Mouse (Mus musculus) embryonic facial prominence, embryonic 14.5 days (tissue): ENCODE measurements around the gene Slc25a16. TPM values are rescaled to one million over a fixed set of nuclear protein-coding genes. Genes with fewer than 3 reads are reported as not detected.

ENCODE experiments used
- ATAC-seq: fragments of 200-750 bp; cut with Nextera tagmentation; 2 replicates; pipeline ENCODE4 v1.8.0; 2017; ENCODE audit warnings: low read depth, moderate number of reproducible peaks, moderate TSS enrichment
- DNase-seq: peaks from one replicate; pipeline ENCODE4 v3.0.0-alpha.2; 2015; ENCODE audit warnings: low spot score
- H3K27ac ChIP-seq: fragments of 300-500 bp; sonication (generic); replicated peaks from 2 replicates; pipeline ENCODE4 v1.5.1; 2014; ENCODE audit warnings: low read depth, mild to moderate bottlenecking, low read length, moderate library complexity
- H3K27me3 ChIP-seq: fragments of 300-500 bp; sonication (generic); replicated peaks from 2 replicates; pipeline ENCODE4 v1.6.1; 2014; ENCODE audit warnings: low read length; ENCODE audit not compliant: control insufficient read depth, insufficient read depth
- H3K36me3 ChIP-seq: fragments of 300-500 bp; sonication (generic); 2 replicates; pipeline ENCODE4 v1.6.1; 2014; ENCODE audit warnings: low read length, mixed read lengths; ENCODE audit not compliant: control insufficient read depth, insufficient read depth
- H3K4me1 ChIP-seq: fragments of 300-500 bp; sonication (generic); 2 replicates; pipeline ENCODE4 v1.6.1; 2014; ENCODE audit warnings: antibody characterized with exemption, low read length; ENCODE audit not compliant: control insufficient read depth, insufficient read depth
- H3K4me2 ChIP-seq: fragments of 300-500 bp; sonication (generic); 2 replicates; pipeline ENCODE4 v1.6.1; 2014; ENCODE audit warnings: low read depth, mild to moderate bottlenecking, low read length, moderate library complexity, mixed read lengths
- H3K4me3 ChIP-seq: fragments of 300-500 bp; sonication (generic); 2 replicates; pipeline ENCODE4 v1.5.1; 2014; ENCODE audit warnings: low read depth, mild to moderate bottlenecking, low read length
- H3K9ac ChIP-seq: fragments of 300-500 bp; sonication (generic); 2 replicates; pipeline ENCODE4 v1.6.1; 2014; ENCODE audit warnings: low read depth, mild to moderate bottlenecking, low read length, moderate library complexity, mixed read lengths
- H3K9me3 ChIP-seq: fragments of 300-500 bp; sonication (generic); 2 replicates; pipeline ENCODE4 v1.6.1; 2016; ENCODE audit warnings: low read length; ENCODE audit not compliant: control insufficient read depth
- WGBS: fragments of 180-500 bp; shearing (Covaris S2); extraction: QIAGEN DNeasy Blood & Tissue Kit; methylation state at CpG from one replicate; pipeline ENCODE4 v1.1.7; 2014; 5-methylcytosine and 5-hydroxymethylcytosine counted together
- polyA plus RNA-seq: library from polyadenylated mRNA; unstranded; fragments of >200 nt; fragmentation: Nextera tagmentation; extraction: Ambion mirVana; gene quantifications from 2 replicates; pipeline ENCODE4 v1.2.1, GENCODE M21; 2014

Slc25a16 gene
- polyA plus RNA-seq, 1 experiment from 2014 or later: 13.9 TPM

GRCm38 (mm10) chr10:62965796-62966195, 45.4 kb downstream of the Slc25a16 start:
- H3K9ac ChIP-seq: no peak overlapping the region
- 93% methylated on average over 11 of the region's 11 CpGs for WGBS
- H3K27ac ChIP-seq: no peak overlapping the region

DNA sequence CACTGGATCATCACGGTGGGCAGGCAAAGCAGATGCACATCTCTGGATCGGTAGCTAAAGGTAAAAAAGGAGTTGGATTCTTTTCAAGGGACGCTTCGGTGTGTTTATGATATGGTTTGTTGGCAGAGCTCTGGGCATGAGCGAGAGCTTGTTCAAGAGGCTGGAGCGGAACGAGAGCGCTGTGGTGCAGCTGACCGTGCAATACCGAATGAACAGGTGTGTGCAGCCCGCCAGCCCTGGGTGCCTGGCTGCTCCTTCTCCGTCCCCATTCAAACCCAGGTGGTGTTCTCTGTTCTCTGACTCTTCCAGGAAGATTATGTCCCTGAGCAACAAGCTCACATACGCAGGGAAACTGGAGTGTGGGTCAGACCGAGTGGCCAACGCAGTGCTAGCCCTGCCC, 45.9 kb downstream of the Slc25a16 start:
- Histone ChIP-seq H3K4me1 (no peaks in the 10 kb centered on the region), H3K4me2 (no peak overlapping the region), H3K4me3 (no peak overlapping the region), H3K27me3 (no peaks in the 10 kb centered on the region), H3K27ac (no peak overlapping the region), H3K9me3 (no peaks in the 10 kb centered on the region), H3K9ac (no peak overlapping the region), H3K36me3 (peaks cover 78% of the 10 kb centered on the region)
- WGBS: 93% methylated on average over 15 of the region's 15 CpGs
- no peak for DNase-seq
- ATAC-seq: no peak

More at GRCm38 (mm10) chr10:62965796-62966195, 45.4 kb downstream of the Slc25a16 start:
- Histone ChIP-seq H3K36me3 (peaks cover 81% of the 10 kb centered on the region), H3K4me2 (no peak overlapping the region), H3K4me3 (no peak overlapping the region), H3K9me3 (no peaks in the 10 kb centered on the region), H3K27me3 (no peaks in the 10 kb centered on the region), H3K4me1 (no peaks in the 10 kb centered on the region)
- DNase-seq: no peak
- no peak for ATAC-seq

- Histone ChIP-seq H3K4me1 (no peaks in the 10 kb centered on the region), H3K27me3 (no peaks in the 10 kb centered on the region), H3K9ac (no peak overlapping the region), H3K9me3 (no peaks in the 10 kb centered on the region), H3K4me2 (no peak overlapping the region), H3K27ac (no peak overlapping the region), H3K36me3 (peaks cover 42% of the 10 kb centered on the region), H3K4me3 (no peak overlapping the region)
- ATAC-seq (no peak), DNase-seq (no peak)
- 66% methylated on average over 16 of the region's 16 CpGs for WGBS
Observed at GRCm38 (mm10) chr10:62971821-62972220, 51.4 kb downstream of the Slc25a16 start.

- H3K9me3 ChIP-seq: no peaks in the 10 kb centered on the region
- ATAC-seq: peak; percentile 1; the same call in 1 of the 2 replicates
Observed at GRCm38 (mm10) chr10:62979667-62980038, 59.2 kb downstream of the Slc25a16 start.

GRCm38 (mm10) chr10:62980039-62980954, 59.9 kb downstream of the Slc25a16 start, which contains the start of gene Rufy2:
TSS of gene Rufy2 (plus strand) at chr10:62980223.
- H3K4me2 ChIP-seq: peak within 1 kb of the TSS; percentile 59
- DNase-seq: peak; percentile 83
- H3K27me3 ChIP-seq: no peaks in the 10 kb centered on the region
- peak; percentile 95 for ATAC-seq
- WGBS: under 1% methylated on average over 44 of the region's 77 CpGs
- H3K27ac ChIP-seq: peak within 1 kb of the TSS; percentile 71
- H3K36me3 ChIP-seq: peaks cover 23% of the 10 kb centered on the region
- peak within 1 kb of the TSS; percentile 88 for H3K9ac ChIP-seq
- H3K4me1 ChIP-seq: peaks cover 5% of the 10 kb centered on the region; the same call in 1 of the 2 replicates
- no peaks in the 10 kb centered on the region for H3K9me3 ChIP-seq
- H3K4me3 ChIP-seq: peak within 1 kb of the TSS; percentile 80

More at GRCm38 (mm10) chr10:62979667-62980038, 59.2 kb downstream of the Slc25a16 start:
- Histone ChIP-seq H3K27ac (no peak overlapping the region; the same call in 1 of the 2 replicates), H3K4me3 (peak overlapping the region; percentile 80), H3K4me2 (peak overlapping the region; percentile 59), H3K9ac (peak overlapping the region; percentile 88), H3K4me1 (peaks cover 5% of the 10 kb centered on the region; the same call in 1 of the 2 replicates), H3K27me3 (no peaks in the 10 kb centered on the region), H3K36me3 (peaks cover 17% of the 10 kb centered on the region)
- WGBS: 10% methylated on average over 10 of the region's 10 CpGs
- no peak for DNase-seq

DNA sequence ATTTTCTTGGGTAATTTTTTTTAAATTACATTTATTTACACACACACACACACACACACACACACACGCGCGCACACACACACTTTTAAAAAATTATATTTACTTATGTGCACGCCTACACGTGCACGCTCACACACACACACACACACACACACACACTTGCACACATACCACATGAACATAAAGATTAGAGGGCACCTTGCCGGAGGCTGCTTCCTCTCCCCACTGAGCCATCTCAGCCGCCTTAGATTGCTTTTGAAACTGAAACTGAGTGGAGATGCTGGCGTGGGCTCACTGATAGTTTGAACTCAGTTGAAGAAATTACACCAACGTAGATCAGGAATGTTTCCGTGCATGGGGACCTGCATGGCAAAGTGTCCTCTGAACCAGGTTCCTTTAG, 63.6 kb downstream of the Slc25a16 start:
- Histone ChIP-seq H3K4me1 (peaks cover 5% of the 10 kb centered on the region; the same call in 1 of the 2 replicates), H3K9ac (no peak overlapping the region), H3K36me3 (peaks cover 51% of the 10 kb centered on the region), H3K27me3 (no peaks in the 10 kb centered on the region), H3K9me3 (no peaks in the 10 kb centered on the region), H3K4me3 (no peak overlapping the region), H3K27ac (no peak overlapping the region), H3K4me2 (no peak overlapping the region)
- ATAC-seq (no peak), DNase-seq (no peak)
- WGBS: 92% methylated on average over 11 of the region's 11 CpGs

DNA sequence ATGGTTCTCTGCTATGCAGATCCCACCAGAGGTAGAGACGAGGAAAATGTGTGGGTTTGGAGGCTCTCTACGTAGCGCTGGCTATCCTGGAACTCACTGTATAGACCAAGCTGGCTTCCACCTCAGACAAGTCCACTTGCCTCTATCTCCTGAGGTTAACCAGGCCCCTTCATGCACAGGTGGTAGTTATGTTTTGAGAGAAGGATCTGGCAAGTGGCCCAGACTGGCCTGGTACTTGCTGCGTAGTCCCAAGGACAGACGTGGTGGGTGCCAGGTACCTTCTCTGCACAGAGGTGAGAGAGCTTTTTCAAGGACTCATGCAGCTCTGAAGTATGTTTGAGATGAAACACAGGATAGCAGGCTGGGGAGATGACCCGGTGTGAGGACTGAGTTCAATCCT, 64.1 kb downstream of the Slc25a16 start:
- H3K9me3 ChIP-seq: no peaks in the 10 kb centered on the region
- 90% methylated on average over 6 of the region's 6 CpGs for WGBS
- peaks cover 5% of the 10 kb centered on the region; the same call in 1 of the 2 replicates for H3K4me1 ChIP-seq
- DNase-seq: no peak
- no peak overlapping the region for H3K27ac ChIP-seq
- no peak for ATAC-seq
- H3K27me3 ChIP-seq: no peaks in the 10 kb centered on the region
- no peak overlapping the region for H3K9ac ChIP-seq
- H3K4me2 ChIP-seq: no peak overlapping the region
- H3K36me3 ChIP-seq: peaks cover 55% of the 10 kb centered on the region
- no peak overlapping the region for H3K4me3 ChIP-seq

- ATAC-seq (no peak), DNase-seq (no peak)
- no peaks in the 10 kb centered on the region for H3K27me3 ChIP-seq
- H3K36me3 ChIP-seq: peaks cover 83% of the 10 kb centered on the region
- H3K9me3 ChIP-seq: no peaks in the 10 kb centered on the region
- H3K9ac ChIP-seq: no peak overlapping the region
- H3K4me2 ChIP-seq: no peak overlapping the region
- no peak overlapping the region for H3K27ac ChIP-seq
- WGBS: 27% methylated on average over 3 of the region's 3 CpGs
- no peaks in the 10 kb centered on the region for H3K4me1 ChIP-seq
- H3K4me3 ChIP-seq: no peak overlapping the region
Observed at GRCm38 (mm10) chr10:62987341-62987740, 66.9 kb downstream of the Slc25a16 start.
